Mouse (Mus musculus): ENCODE measurements around the gene Adam12.

DNA sequence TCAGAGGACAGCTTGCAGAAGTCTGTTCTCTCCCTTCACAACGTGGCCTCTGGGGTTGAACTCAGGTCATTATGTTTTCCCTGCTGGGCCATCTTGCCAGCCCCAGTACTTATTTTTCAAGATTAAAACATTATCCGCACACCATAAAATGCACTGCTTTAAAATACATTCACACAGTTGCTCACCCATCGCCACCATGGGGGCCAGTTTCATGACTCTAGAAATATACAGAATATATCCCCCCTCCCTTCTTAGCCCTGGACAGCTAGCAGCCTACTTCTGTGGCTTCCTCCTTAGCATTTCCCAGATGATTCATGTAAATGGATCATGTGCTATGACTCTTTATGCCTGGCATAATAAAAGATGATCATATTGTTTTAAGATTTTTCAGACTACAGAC lies 355.8 kb downstream of the Adam12 start:
- TF ChIP-seq CTCF (conservative IDR thresholded peaks at IDR 0.05; ENCODE audit: low read length), result no peak
- TF ChIP-seq NANOG (IDR thresholded peaks at IDR 0.05; ENCODE audit: borderline replicate concordance, low read length), result no peak
- no peak for TF ChIP-seq POU5F1 (IDR thresholded peaks at IDR 0.05; ENCODE audit: borderline replicate concordance, low read length)

Measured in E14TG2a.4 (cell line).